Mouse (Mus musculus) embryonic fibroblast, embryonic 13.5 days (primary cell): Measurements from ENCODE around the gene Gapdh. TPM values are rescaled to one million over a fixed set of nuclear protein-coding genes. Genes with fewer than 3 reads are reported as not detected.
"Not testable (repeated sequence)": the region's sequence is repeated elsewhere in the genome, so short reads cannot be mapped to it uniquely, and the experiment has no call there.

Experiments
- H3K27ac ChIP-seq: 2 replicates; pipeline ENCODE4 v1.5.1; 2012; ENCODE audit warnings: low read length, control low read depth, inconsistent platforms; ENCODE audit not compliant: insufficient read depth
- H3K4me1 ChIP-seq: 2 replicates; pipeline ENCODE4 v1.6.1; 2011; ENCODE audit warnings: low read length; ENCODE audit not compliant: control insufficient read depth, insufficient read depth
- H3K4me3 ChIP-seq: 2 replicates; pipeline ENCODE4 v1.5.1; 2011; ENCODE audit warnings: mild to moderate bottlenecking, control low read depth, low read length; ENCODE audit not compliant: insufficient read depth
- CTCF ChIP-seq: IDR thresholded peaks from 2 replicates; pipeline ENCODE4 v1.5.1; 2011; ENCODE audit warnings: mild to moderate bottlenecking, control low read depth, low read length, moderate library complexity, borderline replicate concordance; ENCODE audit not compliant: insufficient read depth
- POLR2A ChIP-seq: IDR thresholded peaks from 2 replicates; pipeline ENCODE4 v1.6.1; 2011; ENCODE audit warnings: low read depth, mild to moderate bottlenecking, control low read depth, low read length, moderate library complexity
- polyA plus RNA-seq: library from polyadenylated mRNA; stranded (reverse); fragments of >200 nt; gene quantifications from 2 replicates; pipeline ENCODE4 v1.2.4, GENCODE M21; 2011; ENCODE audit warnings: low read depth; ENCODE audit not compliant: missing spikeins, insufficient read length

Gapdh gene
- polyA plus RNA-seq, 1 experiment, result 571 TPM

GRCm38 (mm10) chr6:125170194-125170593 lies 3.9 kb upstream of the Gapdh start:
- H3K4me1 ChIP-seq, result peaks cover 10% of the 10 kb centered on the region; the same call in 1 of the 2 replicates
- H3K4me3 ChIP-seq, result no peak overlapping the region
- no peak overlapping the region for H3K27ac ChIP-seq
- TF ChIP-seq CTCF, result no peak
- no peak for TF ChIP-seq POLR2A

- Histone ChIP-seq H3K27ac (no peak overlapping the region), H3K4me1 (peaks cover 10% of the 10 kb centered on the region; the same call in 1 of the 2 replicates), H3K4me3 (no peak overlapping the region)
- no peak for TF ChIP-seq POLR2A
- TF ChIP-seq CTCF, result no peak
These were observed 1.8 kb upstream of the Gapdh start for GRCm38 (mm10) chr6:125168086-125168485.

- H3K4me3 ChIP-seq, result peak overlapping the region; percentile 16
- peak overlapping the region; percentile 79 for H3K27ac ChIP-seq
- peak; percentile 10; the same call in 1 of the 2 replicates for TF ChIP-seq POLR2A
- TF ChIP-seq CTCF, result no peak
- peaks cover 10% of the 10 kb centered on the region; the same call in 1 of the 2 replicates for H3K4me1 ChIP-seq
These were observed 789 bp upstream of the Gapdh start for GRCm38 (mm10) chr6:125166861-125167650.

DNA sequence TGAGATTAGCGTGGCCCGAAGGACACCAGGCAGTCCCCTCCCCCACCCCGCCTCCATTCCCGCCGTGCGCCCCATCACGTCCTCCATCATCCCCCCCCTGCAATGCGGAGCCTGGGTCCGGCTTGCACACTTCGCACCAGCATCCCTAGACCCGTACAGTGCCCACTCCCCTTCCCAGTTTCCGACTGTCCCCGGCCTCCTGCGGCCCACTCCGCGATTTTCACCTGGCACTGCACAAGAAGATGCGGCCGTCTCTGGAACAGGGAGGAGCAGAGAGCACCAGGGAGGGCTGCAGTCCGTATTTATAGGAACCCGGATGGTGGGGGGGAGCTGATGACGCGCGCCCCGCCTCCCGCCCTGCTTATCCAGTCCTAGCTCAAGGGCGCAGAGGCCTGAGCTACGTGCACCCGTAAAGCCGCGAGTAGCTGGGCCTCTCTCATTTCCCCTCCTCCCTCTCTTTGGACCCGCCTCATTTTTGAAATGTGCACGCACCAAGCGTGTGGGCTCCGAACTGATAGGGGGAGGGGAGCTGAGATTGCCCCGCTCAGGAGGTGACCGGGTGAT lies 857 bp downstream of the Gapdh start:
- Histone ChIP-seq H3K27ac (peak overlapping the region; percentile 96), H3K4me3 (peak overlapping the region; percentile 86), H3K4me1 (peaks cover 15% of the 10 kb centered on the region; the same call in 1 of the 2 replicates)
- TF ChIP-seq POLR2A, result peak; percentile 100
- no peak for TF ChIP-seq CTCF

- Histone ChIP-seq H3K27ac (peak overlapping the region; percentile 85), H3K4me1 (peaks cover 16% of the 10 kb centered on the region), H3K4me3 (peak overlapping the region; percentile 86)
- TF ChIP-seq POLR2A (peak; percentile 56), CTCF (no peak)
These were observed 1.5 kb downstream of the Gapdh start for GRCm38 (mm10) chr6:125164672-125165327.

DNA sequence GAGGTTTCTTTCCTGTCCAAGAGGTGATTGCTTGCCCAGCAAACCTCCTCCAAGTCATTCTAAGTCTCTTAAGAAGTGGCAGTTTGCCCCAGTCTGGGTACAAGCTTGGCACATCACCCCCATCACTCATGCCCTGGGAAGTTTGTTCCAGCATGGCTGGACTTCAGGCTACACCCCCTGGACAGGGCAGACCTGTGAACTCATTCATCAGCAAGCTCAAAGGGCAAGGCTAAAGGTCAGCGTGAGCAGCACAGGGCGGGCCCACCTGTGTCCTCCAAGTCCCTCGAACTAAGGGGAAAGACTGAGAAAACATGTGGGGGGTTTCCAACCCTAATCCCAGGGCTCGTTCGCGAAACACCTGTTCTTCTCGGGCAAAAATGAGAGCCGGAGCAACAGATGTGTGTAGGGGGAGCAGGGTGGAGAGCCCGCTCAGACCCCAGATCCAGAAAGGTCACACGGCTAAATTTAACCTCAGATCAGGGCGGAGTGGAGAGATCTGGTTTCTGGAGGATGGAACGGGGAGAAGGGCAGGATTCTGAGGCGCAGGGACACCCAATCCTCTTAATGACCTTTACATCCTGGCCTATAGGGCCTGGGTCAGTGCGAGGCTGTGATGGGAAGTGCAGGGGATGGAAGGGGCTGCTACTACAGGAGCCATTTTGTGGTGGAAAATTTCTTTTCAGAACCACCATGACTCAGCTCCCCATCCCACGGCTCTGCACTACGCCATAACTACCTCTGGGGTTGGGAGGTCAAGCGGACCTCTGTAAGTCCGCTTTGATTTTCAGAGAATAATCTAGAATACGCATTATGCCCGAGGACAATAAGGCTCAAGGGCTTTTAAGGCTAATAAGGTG lies 2.2 kb downstream of the Gapdh start:
- Histone ChIP-seq H3K27ac (peak overlapping the region; percentile 85), H3K4me1 (peaks cover 17% of the 10 kb centered on the region), H3K4me3 (peak overlapping the region; percentile 86)
- TF ChIP-seq POLR2A (no peak; the same call in 1 of the 2 replicates), CTCF (no peak)

- H3K27ac ChIP-seq, result not testable (repeated sequence)
- Histone ChIP-seq H3K4me3 (peak overlapping the region; percentile 16), H3K4me1 (peaks cover 17% of the 10 kb centered on the region)
These were observed 3.5 kb downstream of the Gapdh start for GRCm38 (mm10) chr6:125162615-125163305.

DNA sequence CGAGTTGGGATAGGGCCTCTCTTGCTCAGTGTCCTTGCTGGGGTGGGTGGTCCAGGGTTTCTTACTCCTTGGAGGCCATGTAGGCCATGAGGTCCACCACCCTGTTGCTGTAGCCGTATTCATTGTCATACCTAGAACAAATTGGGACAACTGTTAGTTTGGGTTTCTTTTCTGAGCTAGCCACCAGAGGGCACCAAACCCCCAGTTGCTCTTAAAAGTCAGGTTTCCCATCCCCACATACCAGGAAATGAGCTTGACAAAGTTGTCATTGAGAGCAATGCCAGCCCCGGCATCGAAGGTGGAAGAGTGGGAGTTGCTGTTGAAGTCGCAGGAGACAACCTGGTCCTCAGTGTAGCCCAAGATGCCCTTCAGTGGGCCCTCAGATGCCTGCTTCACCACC lies 4.3 kb downstream of the Gapdh start:
- H3K4me1 ChIP-seq, H3K4me3 ChIP-seq, H3K27ac ChIP-seq: not testable (repeated sequence)

DNA sequence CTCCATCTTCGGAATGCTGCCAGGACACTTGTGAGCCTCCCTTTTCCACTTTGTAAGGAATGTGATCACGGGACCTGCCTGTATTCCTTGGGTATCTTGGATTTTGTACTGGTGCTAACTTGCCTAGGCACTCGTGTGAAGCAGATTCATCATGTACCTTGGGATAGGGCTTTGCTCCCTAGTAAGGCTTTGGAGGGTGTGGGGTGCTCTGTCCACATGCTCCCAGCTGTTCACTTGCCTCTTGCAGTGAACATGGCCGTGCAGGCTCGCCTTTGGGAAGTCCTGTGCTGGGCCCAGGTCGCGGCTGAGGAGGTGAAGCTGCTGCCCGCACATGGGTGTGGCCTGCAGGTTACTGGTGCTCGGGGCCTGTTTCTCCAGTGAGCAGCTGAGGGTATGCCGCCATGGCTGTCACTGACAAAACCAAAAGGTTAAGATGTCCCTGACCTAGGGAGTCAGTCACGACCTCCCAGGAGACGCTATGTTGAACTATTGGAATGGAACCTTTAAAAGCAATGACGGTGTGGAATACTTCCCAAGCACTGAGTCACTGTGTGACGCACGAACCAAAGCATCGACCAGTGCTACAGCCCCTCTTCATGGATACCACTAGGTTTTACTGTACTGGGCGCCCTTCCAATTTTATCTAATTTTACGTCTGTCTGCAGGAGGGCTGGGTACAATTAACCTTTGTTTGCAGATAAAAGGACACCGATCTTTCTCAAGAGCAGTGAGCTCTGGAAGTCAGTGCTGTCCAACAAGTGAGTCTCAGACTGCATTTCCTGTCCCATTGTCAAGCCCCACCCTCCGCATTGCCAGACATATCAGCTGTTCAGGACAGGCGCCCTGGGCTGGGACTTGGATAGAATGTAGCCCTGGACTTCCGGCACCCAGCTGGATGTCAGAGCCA lies 5.2 kb downstream of the Gapdh start:
- H3K4me1 ChIP-seq, result peaks cover 7% of the 10 kb centered on the region; the same call in 1 of the 2 replicates
- TF ChIP-seq CTCF, result no peak
- peak; percentile 69 for TF ChIP-seq POLR2A
- no peak overlapping the region for H3K4me3 ChIP-seq
- peak overlapping the region; percentile 10; the same call in 1 of the 2 replicates for H3K27ac ChIP-seq
